Mouse (Mus musculus) heart, postnatal 10 days (tissue): ENCODE measurements at regions not wholly inside any gene's neighbourhood (a gene's known extent, or its start where the extent isn't known, plus 50 kb on each side); places are given as distances from the start of the nearest gene placed in this dataset.
"Not testable (repeated sequence)": the region's sequence is repeated elsewhere in the genome, so short reads cannot be mapped to it uniquely, and the experiment has no call there.

Source experiments
- DNase-seq, 2 experiments: peaks; one replicate each; pipeline ENCODE4 v3.0.0; 2021
- intact Hi-C: fragments of 180-260 bp; cut with DNase I; formaldehyde crosslinking; loops from one replicate; pipeline ENCODE4 v1.15.1; 2025

DNA sequence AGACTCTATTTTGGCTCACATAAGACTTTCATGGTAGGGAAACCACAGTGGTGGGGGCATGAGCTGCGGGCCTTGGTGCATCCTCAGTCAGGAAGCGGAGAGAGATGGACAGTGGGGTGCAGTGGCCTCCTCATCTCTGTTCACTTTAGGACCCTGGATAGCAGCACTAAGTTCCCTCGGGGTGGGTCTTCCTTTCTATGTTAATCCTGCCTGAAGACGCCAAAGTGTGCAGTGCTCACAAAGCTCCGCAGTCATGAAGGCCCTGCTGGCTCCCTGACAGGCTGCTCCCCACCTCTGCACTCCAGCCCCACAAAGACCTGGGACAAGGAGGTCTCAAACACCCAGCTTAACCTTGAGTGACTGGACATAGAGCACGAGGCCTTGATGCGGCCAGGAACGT is 56.8 kb downstream of the Sox1 start:
- DNase-seq, result no peak
- intact Hi-C loops, result no loop called here

DNA sequence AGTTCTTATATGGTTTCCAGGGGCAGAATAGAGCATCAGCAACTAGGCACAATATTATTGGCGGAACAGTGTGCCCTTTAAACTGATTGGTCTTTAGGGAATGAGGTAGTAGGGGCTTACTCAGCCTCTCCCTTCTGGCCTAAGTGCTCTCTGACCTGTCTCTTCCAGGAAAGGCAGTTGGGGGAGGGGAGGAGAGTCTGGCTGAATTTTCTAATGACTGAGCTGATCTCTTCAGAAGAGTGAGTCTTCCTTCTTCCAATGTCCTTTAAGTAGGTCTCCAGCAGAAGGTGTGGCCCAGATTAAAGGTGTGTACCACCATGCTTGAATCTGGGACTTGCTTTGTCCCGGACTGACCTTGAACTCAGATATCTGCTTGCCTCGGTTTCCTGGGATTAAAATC is 60.3 kb downstream of the Sox1 start:
- intact Hi-C loops, DNase-seq: not testable (repeated sequence)

GRCm38 (mm10) chr8:12456326-12456725 is 61.2 kb downstream of the Sox1 start:
- no peak for DNase-seq
- intact Hi-C loops, result no loop called here

DNA sequence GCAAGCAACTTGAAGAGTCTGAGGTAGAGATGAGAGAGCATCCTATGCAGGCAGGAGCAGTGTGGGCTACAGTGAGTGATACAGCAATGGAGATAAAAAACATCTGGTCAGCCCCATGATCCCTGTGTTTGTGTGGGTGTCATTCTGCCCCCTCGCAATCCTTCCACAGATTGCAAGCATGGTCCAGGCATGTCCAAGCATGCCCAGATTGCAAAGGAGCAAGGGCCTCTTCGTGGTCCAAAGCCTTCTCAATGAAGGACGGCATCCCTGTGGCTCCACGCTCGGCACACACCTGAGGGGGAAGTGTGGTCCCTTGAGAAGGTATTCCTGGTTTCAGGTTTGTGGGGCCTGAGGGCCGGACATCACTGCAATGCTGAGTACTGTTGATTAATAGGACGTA is 61.9 kb downstream of the Sox1 start:
- no peak for DNase-seq
- intact Hi-C loops, result no loop called here

DNA sequence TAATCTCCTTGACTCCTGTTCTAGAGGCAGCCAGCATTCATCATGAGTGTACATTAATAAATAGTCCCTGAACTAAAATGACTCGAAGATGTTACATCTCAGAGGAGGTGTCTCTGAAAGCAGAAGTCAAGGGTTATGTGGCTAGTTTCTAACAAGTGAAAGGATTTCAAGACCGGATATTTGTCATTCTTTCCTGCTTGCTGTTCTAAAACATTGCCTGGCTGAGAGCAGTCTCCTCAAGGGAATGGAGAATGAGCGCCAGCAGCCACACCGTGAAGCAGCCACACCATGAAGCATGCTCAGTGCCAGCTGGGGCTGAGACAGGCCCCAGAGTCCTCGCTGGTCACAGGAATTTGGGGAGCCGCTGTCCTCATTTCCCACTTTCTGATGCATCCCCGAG is 71.8 kb downstream of the Sox1 start:
- intact Hi-C loops, result no loop called here
- DNase-seq, result no peak

GRCm38 (mm10) chr8:12467386-12468326 is 72.6 kb downstream of the Sox1 start:
- intact Hi-C loops, result no loop called here
- no peak for DNase-seq

- intact Hi-C loops, result no loop called here
- peak in 1 of 2 experiments; percentile 15 for DNase-seq
These were observed 82.6 kb downstream of the Sox1 start for GRCm38 (mm10) chr8:12477449-12478401.

GRCm38 (mm10) chr8:12481918-12482317 is 86.8 kb downstream of the Sox1 start:
- intact Hi-C loops, result no loop called here
- no peak for DNase-seq

DNA sequence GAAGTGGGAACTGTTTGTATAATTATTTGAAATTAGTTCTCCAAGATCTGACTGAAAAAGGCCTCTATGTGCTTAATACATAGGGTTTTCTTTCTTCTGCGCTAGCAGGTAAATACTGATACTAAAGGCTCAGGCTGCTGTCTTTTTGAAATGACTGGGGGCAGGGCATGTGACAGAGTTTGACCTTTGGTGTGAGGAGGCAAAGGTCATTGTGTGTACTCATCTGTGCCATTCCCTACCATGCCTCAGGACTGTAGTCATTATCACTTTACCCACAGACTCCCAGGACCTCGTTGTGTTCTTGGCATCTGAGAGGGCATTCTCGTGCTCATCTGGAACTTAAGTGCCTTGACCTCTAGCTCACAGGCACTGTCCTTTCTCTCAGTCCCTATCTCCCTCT is 88.5 kb downstream of the Sox1 start:
- intact Hi-C loops, result no loop called here
- no peak for DNase-seq

DNA sequence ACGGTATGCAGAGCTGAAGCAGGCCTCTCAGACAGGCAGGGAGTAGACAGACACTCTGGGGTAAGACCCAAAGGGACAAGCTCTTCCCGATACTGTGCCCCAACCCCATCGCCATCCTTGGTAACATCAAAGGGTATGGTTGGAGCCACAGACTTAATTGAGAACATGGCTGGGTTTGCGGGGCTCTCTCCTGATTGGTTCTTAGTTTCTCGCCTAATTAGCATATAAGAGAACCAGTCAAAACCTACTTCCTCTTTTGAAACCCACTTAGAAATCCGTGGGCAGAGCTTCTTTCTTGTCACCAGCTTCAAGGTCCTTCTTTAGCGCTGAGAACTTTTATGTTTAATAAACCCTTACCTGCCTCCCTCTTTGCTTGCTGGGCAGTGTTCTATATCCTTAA is 87.5 kb upstream of the Spaca7 start:
- DNase-seq, result no peak
- intact Hi-C loops, result no loop called here

GRCm38 (mm10) chr8:12486331-12487061 is 86.3 kb upstream of the Spaca7 start:
- DNase-seq, result peak; percentile 49 to 55
- intact Hi-C loops, result no loop called here

DNA sequence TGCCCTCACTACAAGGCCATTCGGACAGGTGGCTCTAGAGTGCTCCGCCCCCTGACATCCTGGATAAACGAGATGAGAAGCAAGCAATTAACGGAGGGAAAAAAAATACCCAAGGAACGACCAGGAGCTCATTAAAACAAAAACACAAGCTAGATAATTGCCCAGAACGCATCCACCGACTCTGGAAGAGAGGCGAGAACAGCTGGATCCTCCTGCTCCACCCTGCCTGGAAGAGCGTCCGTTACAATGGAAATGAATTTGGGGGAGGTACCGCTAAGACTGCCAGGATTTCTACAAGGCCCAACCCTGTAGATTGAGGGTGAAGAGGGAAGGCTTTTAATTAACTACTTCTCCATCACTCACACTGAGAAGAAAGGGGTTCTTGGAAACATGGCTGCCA is 85.6 kb upstream of the Spaca7 start:
- DNase-seq, result peak; percentile 18 to 20
- intact Hi-C loops, result no loop called here

- intact Hi-C loops, result no loop called here
- no peak for DNase-seq
These were observed 83.6 kb upstream of the Spaca7 start for GRCm38 (mm10) chr8:12489194-12489593.

DNA sequence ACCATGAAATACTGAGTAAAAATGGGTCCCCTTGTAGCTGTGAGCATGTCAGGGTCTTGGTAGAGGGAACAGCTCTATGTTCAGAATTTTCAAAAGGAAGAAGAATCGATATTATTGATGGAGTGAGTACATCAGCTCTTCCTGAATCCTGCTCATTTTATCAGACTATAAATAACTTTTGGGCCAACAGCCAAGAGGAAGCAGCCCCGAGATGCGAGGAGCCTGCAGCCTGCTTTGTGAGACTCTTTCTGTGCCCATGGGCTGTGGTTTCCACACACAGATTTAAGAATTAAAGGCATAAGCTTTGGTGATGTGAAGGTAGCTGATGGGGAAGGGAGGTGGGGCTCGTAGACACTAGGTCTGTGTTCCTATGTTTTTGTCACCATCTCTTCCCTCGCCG is 81.4 kb upstream of the Spaca7 start:
- intact Hi-C loops, result no loop called here

DNA sequence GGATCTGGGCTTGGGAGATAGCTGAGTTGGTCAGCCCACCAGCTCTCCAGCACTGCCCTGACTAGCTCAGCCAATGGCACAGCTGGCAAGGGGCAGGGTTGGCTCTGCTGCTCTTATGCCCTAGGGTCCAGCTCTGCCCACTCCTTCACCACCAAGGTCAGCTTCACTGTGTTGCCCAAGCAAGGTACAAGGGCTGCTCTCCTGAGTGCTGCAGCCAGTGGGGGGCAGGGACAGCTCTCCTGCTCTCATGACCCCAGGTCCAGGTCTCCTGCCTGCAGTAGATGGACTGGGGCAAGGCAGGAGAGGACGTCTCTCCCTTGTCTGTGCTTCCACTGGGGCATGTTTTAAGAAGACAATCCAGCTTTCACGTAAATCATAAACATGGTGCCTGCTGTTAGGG is 80.4 kb upstream of the Spaca7 start:
- intact Hi-C loops, result no loop called here
- DNase-seq, result no peak

More for the DNA sequence above, 81.4 kb upstream of the Spaca7 start:
- no peak for DNase-seq

DNA sequence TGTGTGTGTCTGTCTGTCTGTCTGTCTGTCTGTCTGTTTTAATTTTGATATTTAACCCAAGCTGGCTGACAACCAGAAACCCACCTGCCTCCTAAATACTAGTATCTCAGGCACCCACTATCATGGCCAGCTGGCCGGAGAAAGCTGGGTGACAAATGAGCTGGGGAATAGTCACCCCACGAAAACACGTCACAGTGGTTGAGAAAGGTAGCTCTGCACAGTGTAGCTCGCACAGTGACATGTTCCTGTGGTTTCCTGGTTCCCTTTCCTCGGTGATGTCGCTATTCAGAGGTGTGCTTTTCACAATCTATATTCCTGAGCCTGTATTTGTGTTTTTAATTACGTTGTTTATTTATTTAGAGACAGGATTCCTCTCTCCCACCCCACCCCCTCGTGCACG is 78.3 kb upstream of the Spaca7 start:
- no peak for DNase-seq
- intact Hi-C loops, result no loop called here

- DNase-seq, result no peak
- intact Hi-C loops, result no loop called here
These were observed 75.4 kb upstream of the Spaca7 start for GRCm38 (mm10) chr8:12497420-12497819.

DNA sequence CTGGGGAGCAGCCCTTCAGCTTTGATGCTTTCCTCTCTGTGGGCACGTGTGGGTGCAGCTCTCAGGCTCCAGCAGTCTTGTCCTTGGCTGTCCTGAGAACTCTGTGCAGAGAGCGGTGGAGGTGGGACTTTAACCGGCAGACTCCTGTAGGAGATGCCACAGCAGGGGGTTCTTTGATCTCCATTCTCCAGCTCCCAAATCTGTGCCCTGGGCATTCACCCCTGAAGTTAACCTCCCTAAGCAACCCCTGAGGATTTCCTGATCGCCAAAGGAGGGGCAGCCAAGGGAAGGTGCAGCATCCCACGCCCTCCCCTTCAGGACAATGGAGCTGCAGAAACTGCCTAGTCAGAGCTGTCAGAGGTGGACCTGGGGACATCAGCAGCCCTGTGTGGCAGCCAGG is 73.2 kb upstream of the Spaca7 start:
- no peak for DNase-seq
- intact Hi-C loops, result no loop called here

DNA sequence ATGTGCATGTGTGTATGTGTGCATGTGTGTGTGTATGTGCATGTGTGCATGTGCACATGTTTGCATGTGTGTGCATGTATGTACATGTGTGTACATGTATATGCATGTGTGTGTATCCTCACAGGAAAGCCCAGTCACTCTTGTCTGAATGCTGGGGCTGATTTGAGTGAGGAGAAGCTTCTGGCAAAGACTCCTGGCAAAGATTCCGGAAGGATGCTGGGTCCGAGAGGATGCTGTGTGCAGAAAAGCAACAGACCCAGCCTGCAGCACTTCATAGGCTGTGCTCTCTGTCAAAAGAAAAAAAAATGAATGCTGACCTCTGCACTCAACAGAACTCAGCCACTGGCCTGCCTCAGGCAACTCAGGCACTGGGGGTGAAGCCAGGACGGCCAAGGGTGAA is 72.5 kb upstream of the Spaca7 start:
- intact Hi-C loops, result no loop called here
- DNase-seq, result no peak

DNA sequence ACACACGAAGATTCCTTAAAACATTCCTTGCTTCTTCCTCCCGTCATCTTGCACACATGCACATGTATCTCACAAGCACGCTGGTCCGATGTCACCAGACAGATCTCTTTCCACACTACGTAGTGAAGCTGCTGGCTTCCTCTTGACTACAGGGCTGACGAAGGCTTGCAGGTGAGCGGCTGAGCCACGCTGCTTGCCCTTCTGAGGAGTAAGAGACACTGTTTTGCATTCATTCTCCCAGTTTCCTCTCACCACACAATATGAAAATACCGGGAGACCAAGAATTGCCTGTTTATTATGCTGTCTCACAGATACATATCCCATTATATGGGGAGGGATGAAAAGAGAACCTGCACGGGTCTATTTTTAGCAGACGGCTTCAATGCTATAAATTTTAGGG is 71.0 kb upstream of the Spaca7 start:
- intact Hi-C loops, result no loop called here
- DNase-seq, result no peak

GRCm38 (mm10) chr8:12502321-12502775 is 70.5 kb upstream of the Spaca7 start:
- intact Hi-C loops, result no loop called here
- DNase-seq, result peak in 1 of 2 experiments; percentile 7
